Mouse (Mus musculus) right cerebral cortex, postnatal 36 days (tissue): ENCODE measurements around the gene 1810010H24Rik.
"Not testable (repeated sequence)": the region's sequence is repeated elsewhere in the genome, so short reads cannot be mapped to it uniquely, and the experiment has no call there.

Source experiments
- DNase-seq, 2 experiments: peaks; one replicate each; pipeline ENCODE4 v3.0.0; 2022; ENCODE audit warnings: low spot score in 2 of 2, mixed read lengths in 1 of 2

Gene 1810010H24Rik

GRCm38 (mm10) chr11:107012324-107013017, 13.0 kb upstream of the 1810010H24Rik start:
- DNase-seq = peak; percentile 97

- DNase-seq = no peak
These were observed 11.4 kb upstream of the 1810010H24Rik start for GRCm38 (mm10) chr11:107014020-107014585.

GRCm38 (mm10) chr11:107014597-107015309, 10.7 kb upstream of the 1810010H24Rik start:
- no peak for DNase-seq

GRCm38 (mm10) chr11:107015535-107016187, 9.8 kb upstream of the 1810010H24Rik start:
- not testable (repeated sequence) for DNase-seq

- DNase-seq = no peak
These were observed 8.6 kb upstream of the 1810010H24Rik start for GRCm38 (mm10) chr11:107016893-107017292.

- no peak for DNase-seq
These were observed 8.1 kb upstream of the 1810010H24Rik start for GRCm38 (mm10) chr11:107017339-107017886.

DNA sequence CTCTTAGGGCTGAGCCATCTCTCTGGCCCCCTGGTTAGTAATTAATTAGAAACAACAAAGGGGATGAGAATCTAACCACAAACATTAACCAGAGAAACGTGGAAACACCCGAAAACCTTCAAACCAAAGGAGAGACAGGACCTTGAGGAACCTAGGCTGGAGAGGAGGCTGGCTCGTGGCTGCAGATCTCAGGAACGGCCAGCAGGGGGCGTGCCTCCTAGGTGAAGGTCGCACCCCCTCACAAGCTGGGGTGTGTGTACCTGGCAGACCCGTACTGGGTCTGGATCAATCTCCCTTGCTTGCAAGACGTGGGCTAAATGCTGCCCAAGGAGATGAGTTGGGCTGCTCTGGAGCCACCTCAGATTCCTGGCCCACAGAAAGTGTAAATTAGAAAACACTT, 6.9 kb upstream of the 1810010H24Rik start:
- DNase-seq = no peak

- DNase-seq = no peak
These were observed 6.2 kb upstream of the 1810010H24Rik start for GRCm38 (mm10) chr11:107019318-107019717.

DNA sequence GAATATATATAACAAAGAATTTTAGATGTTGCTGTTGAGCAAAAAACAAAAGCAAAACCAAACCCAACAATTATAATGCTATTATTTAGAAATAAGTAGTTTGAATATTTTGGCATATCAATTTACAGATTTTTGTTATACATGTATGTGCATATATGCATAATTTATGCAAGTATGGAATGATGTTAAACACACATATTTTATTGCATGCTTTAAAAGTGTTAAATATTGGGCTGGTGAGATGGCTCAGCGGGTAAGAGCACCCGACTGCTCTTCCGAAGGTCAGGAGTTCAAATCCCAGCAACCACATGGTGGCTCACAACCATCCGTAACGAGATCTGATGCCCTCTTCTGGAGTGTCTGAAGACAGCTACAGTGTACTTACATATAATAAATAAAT, 5.8 kb upstream of the 1810010H24Rik start:
- not testable (repeated sequence) for DNase-seq

- DNase-seq = no peak
These were observed 3.3 kb upstream of the 1810010H24Rik start for GRCm38 (mm10) chr11:107022050-107022683.

DNA sequence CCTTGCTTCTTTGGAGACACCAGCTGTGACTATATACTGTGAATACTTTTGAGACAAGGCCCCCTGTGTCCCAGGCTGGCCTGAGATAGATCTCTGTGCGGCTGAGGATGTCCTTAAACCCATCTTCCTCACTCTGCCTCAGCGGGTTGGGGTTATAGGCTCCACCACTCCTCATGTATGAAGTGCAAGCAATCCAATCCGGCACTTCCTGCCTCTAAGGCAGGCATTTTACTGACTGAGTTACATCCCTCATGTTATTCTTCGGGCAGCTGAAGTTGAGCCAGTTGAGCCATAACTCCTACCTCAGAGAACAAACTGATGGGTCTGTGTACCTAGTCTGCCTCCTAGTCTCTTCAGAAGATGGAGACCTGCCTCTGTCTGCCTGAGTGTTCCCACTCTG, 1.1 kb upstream of the 1810010H24Rik start:
- DNase-seq = no peak

- no peak for DNase-seq
These were observed 1.3 kb downstream of the 1810010H24Rik start for GRCm38 (mm10) chr11:107026554-107027430.

DNA sequence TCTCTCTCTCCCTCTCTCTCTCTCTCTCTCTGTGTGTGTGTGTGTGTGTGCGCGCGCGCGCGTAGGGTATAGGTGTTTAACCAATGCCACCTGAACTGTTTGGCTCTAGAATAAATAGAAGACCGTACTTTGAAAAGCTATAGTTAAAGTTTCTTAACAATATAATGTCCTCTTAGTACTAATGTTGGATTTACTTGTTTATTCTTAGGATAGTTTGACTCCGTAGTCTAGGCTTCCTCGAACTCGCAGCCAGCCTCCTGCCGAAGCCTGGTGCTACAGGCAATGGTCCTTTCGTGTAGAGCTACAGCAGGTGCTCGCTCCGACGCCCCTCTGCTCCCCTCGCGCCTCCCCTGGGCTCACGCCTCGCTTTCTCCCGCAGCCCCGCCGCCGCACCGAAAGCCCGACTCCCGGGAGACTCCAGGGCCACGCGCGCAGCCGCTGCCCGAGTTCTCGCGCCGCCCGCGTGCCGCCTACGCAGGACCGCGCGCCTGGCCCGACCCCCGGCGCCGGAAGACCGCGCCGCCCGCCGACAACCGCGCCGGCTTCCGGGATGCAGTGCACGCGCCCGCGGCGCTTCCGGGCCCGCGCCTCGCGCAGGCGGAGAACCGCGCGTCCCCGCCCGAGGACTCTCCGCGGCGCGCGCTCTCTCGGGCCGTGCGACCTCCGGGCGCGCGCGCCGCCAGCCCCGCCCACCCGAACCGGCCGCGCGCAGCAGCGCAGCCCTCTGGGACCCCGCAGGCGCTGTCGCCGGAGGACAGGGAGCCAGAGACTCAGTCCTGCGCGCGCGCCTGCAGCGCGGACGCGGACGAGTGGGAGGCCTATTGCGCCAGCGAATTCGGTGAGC, 2.2 kb downstream of the 1810010H24Rik start:
- DNase-seq = peak; percentile 80 to 81

DNA sequence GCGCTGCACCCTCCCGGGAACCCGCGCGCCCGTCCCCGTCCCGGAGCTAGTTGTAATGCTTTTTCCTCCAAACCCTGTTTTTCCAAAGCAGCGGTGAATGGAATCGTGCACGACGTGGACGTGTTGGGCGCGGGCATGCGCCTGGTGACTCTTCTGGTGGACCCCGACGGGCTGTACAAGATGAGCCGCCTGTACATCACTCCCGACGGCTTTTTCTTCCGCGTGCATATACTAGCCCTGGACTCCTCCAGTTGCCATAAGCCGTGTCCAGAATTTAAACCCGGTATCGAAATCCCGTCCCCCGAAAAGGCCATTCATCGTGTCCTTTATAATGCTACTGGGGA, 2.8 kb downstream of the 1810010H24Rik start:
- DNase-seq = no peak

- no peak for DNase-seq
These were observed 3.3 kb downstream of the 1810010H24Rik start for GRCm38 (mm10) chr11:107028754-107029153.

- DNase-seq = no peak
These were observed 4.1 kb downstream of the 1810010H24Rik start for GRCm38 (mm10) chr11:107029536-107029935.

DNA sequence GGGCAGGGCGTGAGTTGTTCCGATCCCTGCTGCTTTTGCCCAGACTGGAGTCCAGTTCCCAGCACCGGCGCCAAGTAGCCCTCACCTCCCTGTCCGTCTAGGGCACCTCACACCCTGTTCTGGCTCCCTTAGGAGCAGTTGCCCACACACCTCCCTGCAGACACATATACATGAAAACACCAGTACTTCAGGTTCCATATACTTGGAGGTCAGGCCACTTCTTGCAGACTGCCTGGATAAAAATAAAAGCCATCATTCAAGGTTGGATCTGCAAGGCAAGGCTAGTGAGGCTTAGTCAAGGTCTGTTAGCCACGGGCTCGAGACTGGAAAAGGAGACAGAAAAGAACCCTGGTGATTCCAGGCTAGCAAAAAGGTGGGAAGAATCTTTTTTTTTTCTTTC, 6.2 kb downstream of the 1810010H24Rik start:
- DNase-seq = no peak

GRCm38 (mm10) chr11:107034085-107034810, 8.8 kb downstream of the 1810010H24Rik start:
- no peak for DNase-seq

- no peak for DNase-seq
These were observed 13.9 kb downstream of the 1810010H24Rik start for GRCm38 (mm10) chr11:107039417-107039816.
